Mouse (Mus musculus) bone marrow, adult 2 months (tissue): ENCODE results near the gene Map2k5. TPM values are rescaled to one million over a fixed set of nuclear protein-coding genes. Genes with fewer than 3 reads are reported as not detected.

Experiments used
- H3K27ac ChIP-seq: fragments of 200-500 bp; 2 replicates; pipeline ENCODE4 v1.5.1; 2012; ENCODE audit warnings: low read depth, mild to moderate bottlenecking, control low read depth, inconsistent platforms, low read length; ENCODE audit not compliant: control insufficient read depth, poor library complexity, insufficient read depth
- H3K4me1 ChIP-seq: fragments of 200-500 bp; 2 replicates; pipeline ENCODE4 v1.6.1; 2011; ENCODE audit warnings: low read length; ENCODE audit not compliant: control insufficient read depth, insufficient read depth
- H3K4me3 ChIP-seq: fragments of 200-500 bp; replicated peaks from 2 replicates; pipeline ENCODE3; 2011; ENCODE audit warnings: mild to moderate bottlenecking, low read depth, low read length, control low read depth; ENCODE audit not compliant: control insufficient read depth
- CTCF ChIP-seq: fragments of 200-500 bp; IDR thresholded peaks from 2 replicates; pipeline ENCODE4 v1.5.1; 2011; ENCODE audit warnings: low read length, control low read depth; ENCODE audit not compliant: control insufficient read depth, insufficient read depth
- POLR2A ChIP-seq: fragments of 200-500 bp; IDR thresholded peaks from 2 replicates; pipeline ENCODE4 v1.6.1; 2011; ENCODE audit warnings: low read depth, mild to moderate bottlenecking, control low read depth, low read length, borderline replicate concordance; ENCODE audit not compliant: control insufficient read depth
- WGBS: fragments of 180-500 bp; shearing (Covaris S2); methylation state at CpG from one replicate; pipeline ENCODE4 v1.1.7; 2018; 5-methylcytosine and 5-hydroxymethylcytosine counted together
- polyA plus RNA-seq: library from polyadenylated mRNA; stranded (reverse); fragments of >200 nt; gene quantifications from 2 replicates; pipeline ENCODE4 v1.2.4, GENCODE M21; 2011; ENCODE audit warnings: low replicate concordance; ENCODE audit not compliant: missing spikeins, insufficient read depth, insufficient read length

The Map2k5 gene
- polyA plus RNA-seq, 1 experiment, result 13.9 TPM

GRCm38 (mm10) chr9:63122161-63122833 lies 255.4 kb downstream of the Map2k5 start:
- TF ChIP-seq CTCF, result no peak
- no peak for TF ChIP-seq POLR2A
- 69% methylated on average over 8 of the region's 8 CpGs for WGBS
- no peak overlapping the region for H3K27ac ChIP-seq

DNA sequence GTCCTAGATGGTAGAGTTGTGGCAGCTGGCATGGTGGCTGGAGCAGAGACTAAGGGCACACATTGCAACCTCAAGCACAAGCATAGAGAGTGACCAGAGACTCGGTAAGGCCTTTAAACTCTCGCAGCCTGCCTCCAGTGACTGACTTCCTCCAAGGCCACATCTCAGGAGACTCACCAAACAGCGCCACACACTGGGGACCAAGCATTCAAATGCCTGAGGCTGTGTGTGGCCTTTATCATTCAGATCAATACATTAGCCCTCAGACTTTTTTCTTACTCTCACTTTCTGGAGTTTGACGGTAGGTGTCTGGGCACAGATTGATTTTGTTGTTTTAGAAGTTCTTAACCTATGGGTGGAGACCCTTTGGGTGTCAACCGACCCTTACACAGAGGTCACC lies 259.3 kb downstream of the Map2k5 start:
- Histone ChIP-seq H3K27ac (no peak overlapping the region), H3K4me1 (no peaks in the 10 kb centered on the region; the same call in 1 of the 2 replicates), H3K4me3 (no peak overlapping the region)
- TF ChIP-seq CTCF (no peak), POLR2A (no peak)
- WGBS, result 83% methylated on average over 5 of the region's 5 CpGs

More at GRCm38 (mm10) chr9:63122161-63122833, 255.4 kb downstream of the Map2k5 start:
- Histone ChIP-seq H3K4me3 (no peak overlapping the region), H3K4me1 (no peaks in the 10 kb centered on the region; the same call in none of the 2 replicates)

Other genes with a start within 250 kb of the Map2k5 start
- gene Skor1, start 228.9 kb downstream of the Map2k5 start, polyA plus RNA-seq, result not detected in 2 replicates
- 8.1 and 19.1 TPM in 2 replicates for gene 2300009A05Rik, start 21.3 kb upstream of the Map2k5 start, polyA plus RNA-seq
- gene Iqch, start 224.6 kb upstream of the Map2k5 start, polyA plus RNA-seq, result not detected in 2 replicates
- 10.2 and 13.9 TPM in 2 replicates for gene Aagab, start 224.8 kb upstream of the Map2k5 start, polyA plus RNA-seq